Mouse (Mus musculus): ENCODE results near the gene Adamts12.

DNA sequence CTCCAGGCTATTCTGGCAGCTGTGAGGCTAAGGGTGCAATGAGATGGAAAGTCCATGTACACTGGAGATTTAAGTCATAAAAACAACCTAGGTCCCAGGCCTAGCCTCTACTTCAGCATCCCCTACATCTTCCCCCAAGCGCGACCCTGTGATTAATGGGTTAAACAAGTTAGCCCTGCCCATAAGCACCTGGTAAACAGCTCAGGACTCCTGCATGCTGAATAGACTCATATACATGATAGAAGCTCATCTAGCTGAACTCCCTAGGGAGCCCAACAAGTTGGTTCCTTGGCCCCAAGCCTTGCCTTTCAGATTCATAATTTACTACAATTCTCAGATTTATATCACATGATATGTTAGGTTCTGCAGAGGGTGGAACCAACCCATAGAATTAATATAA lies 292.9 kb downstream of the Adamts12 start:
- TF ChIP-seq CTCF (IDR thresholded peaks at IDR 0.05; ENCODE audit: borderline replicate concordance, extremely low read depth, insufficient read depth, insufficient read length) = no peak
- TF ChIP-seq POLR2A (IDR thresholded peaks at IDR 0.05; ENCODE audit: borderline replicate concordance, extremely low read depth, insufficient read depth, insufficient read length, poor library complexity, severe bottlenecking) = no peak

All from brain, embryonic 14.5 days (tissue).